Mouse (Mus musculus): Measurements from ENCODE around the gene Muc15.

DNA sequence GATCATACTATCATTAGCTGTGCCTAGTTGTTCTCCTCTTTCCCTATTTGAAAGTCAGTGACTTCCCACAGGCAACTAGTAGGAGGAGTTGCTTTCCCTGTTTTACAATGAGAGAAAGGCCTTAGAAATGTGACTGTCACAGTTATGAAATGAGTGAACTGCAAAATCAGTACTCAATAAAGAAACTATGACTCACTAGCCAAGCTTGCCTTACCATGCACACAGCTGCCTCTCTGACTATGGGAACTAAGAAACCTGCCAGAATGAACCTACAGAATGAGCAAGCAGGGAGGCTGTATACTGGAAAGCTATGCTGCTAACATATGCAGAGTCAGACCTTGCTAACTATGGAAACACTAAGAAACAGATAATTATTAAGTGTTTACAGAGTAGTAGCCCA, 2.1 kb upstream of the Muc15 start:
- TF ChIP-seq CTCF (IDR thresholded peaks at IDR 0.05) = no peak
- TF ChIP-seq EP300 (IDR thresholded peaks at IDR 0.05) = no peak
